Mouse (Mus musculus) small intestine, adult 2 months (tissue): Measurements from ENCODE around the gene Ric8b.

Experiments used
- CTCF ChIP-seq: fragments of 200-500 bp; IDR thresholded peaks from 2 replicates; pipeline ENCODE4 v1.5.1; 2012; ENCODE audit warnings: low read depth, mild to moderate bottlenecking, control low read depth, inconsistent platforms, low read length, moderate library complexity, mixed read lengths; ENCODE audit not compliant: insufficient replicate concordance, insufficient read length; ENCODE audit errors: extremely low read depth
- POLR2A ChIP-seq: fragments of 200-500 bp; IDR thresholded peaks from 2 replicates; pipeline ENCODE4 v1.6.1; 2012; ENCODE audit warnings: low read depth, mild to moderate bottlenecking, control low read depth, inconsistent platforms, low read length, moderate library complexity

GRCm38 (mm10) chr10:84902213-84902612 is 15.2 kb upstream of the Ric8b start:
- no peak for TF ChIP-seq POLR2A
- no peak for TF ChIP-seq CTCF
